Mouse (Mus musculus) myocyte (in vitro differentiated cells): ENCODE measurements at regions not wholly inside any gene's neighbourhood (a gene's known extent, or its start where the extent isn't known, plus 50 kb on each side); places are given as distances from the start of the nearest gene placed in this dataset.

Source experiments
- CEBPB ChIP-seq: IDR thresholded peaks from 2 replicates; pipeline ENCODE4 v1.6.1; 2011; ENCODE audit warnings: mild to moderate bottlenecking, moderate library complexity; ENCODE audit not compliant: poor library complexity, insufficient read depth, severe bottlenecking
- E2F4 ChIP-seq: IDR thresholded peaks from one replicate; pipeline ENCODE4 v1.6.1; 2011; ENCODE audit warnings: mild to moderate bottlenecking, control low read depth, moderate library complexity; ENCODE audit not compliant: insufficient read depth
- MAX ChIP-seq: IDR thresholded peaks from one replicate; pipeline ENCODE4 v1.6.1; 2011; ENCODE audit warnings: low read depth, mild to moderate bottlenecking, control low read depth
- MYOD1 ChIP-seq, 3 experiments: IDR thresholded peaks; one replicate each; pipeline ENCODE4 v1.6.1; 2011; ENCODE audit warnings: control low read depth in 2 of 3, low read depth in 2 of 3, mild to moderate bottlenecking in 2 of 3, moderate library complexity in 1 of 3; ENCODE audit not compliant: insufficient read length in 2 of 3, control insufficient read depth in 1 of 3
- MYOG ChIP-seq, 3 experiments: IDR thresholded peaks; one replicate each; pipeline ENCODE4 v1.6.1; 2011; ENCODE audit warnings: control low read depth in 2 of 3, low read depth in 2 of 3, mild to moderate bottlenecking in 2 of 3; ENCODE audit not compliant: insufficient read length in 2 of 3, control insufficient read depth in 1 of 3, insufficient read depth in 1 of 3
- POLR2A ChIP-seq: IDR thresholded peaks from one replicate; pipeline ENCODE4 v1.6.1; 2011; ENCODE audit warnings: low read depth, mild to moderate bottlenecking, control low read depth, moderate library complexity; ENCODE audit not compliant: insufficient read length
- POLR2AphosphoS2 ChIP-seq: IDR thresholded peaks from one replicate; pipeline ENCODE4 v1.6.1; 2011; ENCODE audit warnings: low read depth, control low read depth; ENCODE audit not compliant: insufficient read length
- SRF ChIP-seq: IDR thresholded peaks from one replicate; pipeline ENCODE4 v1.6.1; 2011; ENCODE audit warnings: low read depth; ENCODE audit not compliant: control insufficient read depth, insufficient read length
- TCF12 ChIP-seq: IDR thresholded peaks from one replicate; pipeline ENCODE4 v1.6.1; 2011; ENCODE audit warnings: mild to moderate bottlenecking, control low read depth; ENCODE audit not compliant: poor library complexity, insufficient read depth, severe bottlenecking
- USF1 ChIP-seq: IDR thresholded peaks from one replicate; pipeline ENCODE4 v1.6.1; 2011; ENCODE audit warnings: low read depth, mild to moderate bottlenecking, control low read depth, moderate library complexity

- no peak for TF ChIP-seq USF1
- no peak for TF ChIP-seq POLR2A
- no peak for TF ChIP-seq POLR2AphosphoS2
- no peak for TF ChIP-seq E2F4
- TF ChIP-seq SRF = no peak
- TF ChIP-seq MAX = no peak
- TF ChIP-seq TCF12 = no peak
- TF ChIP-seq MYOG (IDR thresholded peaks at IDR 0.05; ENCODE audit: control insufficient read depth in 1 of 3, insufficient read depth in 1 of 3, insufficient read length in 2 of 3, low read depth in 2 of 3) = no peak
- TF ChIP-seq MYOD1 (IDR thresholded peaks at IDR 0.05; ENCODE audit: control insufficient read depth in 1 of 3, insufficient read length in 2 of 3, low read depth in 2 of 3) = no peak
- TF ChIP-seq CEBPB = no peak
These were observed 144.6 kb upstream of the Zfp703 start for GRCm38 (mm10) chr8:26832546-26832945.
